Mouse (Mus musculus) liver, postnatal 0 days (tissue): ENCODE data around the gene Cops9.

Experiments used
- CTCF ChIP-seq: sonication (generic); IDR thresholded peaks from 2 replicates; pipeline ENCODE4 v1.5.1; 2016; ENCODE audit warnings: antibody characterized with exemption, low read depth
- EP300 ChIP-seq: IDR thresholded peaks from 2 replicates; pipeline ENCODE4 v1.6.1; 2016; ENCODE audit warnings: antibody characterized with exemption, low read depth, mild to moderate bottlenecking

GRCm38 (mm10) chr1:92659392-92659791, 17.6 kb upstream of the Cops9 start:
- no peak for TF ChIP-seq CTCF
- TF ChIP-seq EP300 = no peak
